8 mouse cellular contexts compared by ENCODE assay signal in the genomic region with DNA sequence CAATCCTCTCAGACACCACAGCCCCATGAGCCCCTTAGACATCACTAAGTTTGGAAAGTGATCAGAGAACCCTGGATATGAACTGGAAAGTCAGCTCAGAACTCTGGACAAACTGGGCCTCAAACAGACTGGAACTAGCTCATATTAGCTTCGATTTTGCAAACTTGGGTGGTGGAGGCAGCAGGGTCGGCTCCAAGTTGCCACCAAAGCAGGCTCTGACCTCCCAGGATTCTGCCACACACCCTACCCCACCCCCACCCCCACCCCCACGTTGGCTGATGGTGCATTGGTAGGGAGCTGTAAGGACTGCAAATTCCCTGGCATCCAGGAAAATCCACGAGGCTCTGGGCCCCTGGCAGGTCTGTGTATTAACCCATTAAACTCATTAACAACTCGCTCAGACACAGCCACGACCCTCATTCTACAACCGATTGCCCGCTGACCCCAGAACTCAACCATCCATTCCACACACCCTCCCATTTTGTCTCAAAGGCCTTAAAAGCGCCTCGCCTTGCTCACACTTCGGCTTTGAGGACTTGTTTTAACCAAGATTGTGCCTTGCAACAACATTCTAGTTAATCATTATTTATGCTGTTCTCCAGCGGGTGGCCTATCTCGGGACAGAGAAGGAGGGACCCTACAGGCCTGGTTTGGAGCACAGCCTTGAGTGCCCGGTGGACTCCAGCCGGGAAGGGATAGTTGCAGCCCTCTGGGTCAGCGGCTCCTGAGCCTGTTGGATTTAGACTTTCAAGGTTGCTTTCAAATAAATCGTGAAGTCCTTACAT. TPM values are rescaled to one million over a fixed set of nuclear protein-coding genes. Genes with fewer than 3 reads are reported as not detected.
DNase-seq lines count a peak whose midpoint lies in the region; ATAC-seq and TF ChIP-seq lines count a peak whose summit lies in the region.

No protein-coding gene starts in this region.

- H3K9me3 ChIP-seq in ES-Bruce4 (replicated peaks; ENCODE audit: control insufficient read depth, insufficient read depth, low read length, poor library complexity, severe bottlenecking), result no peaks in the 10 kb centered on the region
- H3K9me3 ChIP-seq in embryonic facial prominence, embryonic 14.5 days (ENCODE audit: control insufficient read depth, low read length), result no peaks in the 10 kb centered on the region
- no peaks in the 10 kb centered on the region for H3K9me3 ChIP-seq in liver, embryonic 16.5 days (replicated peaks; ENCODE audit: control insufficient read depth, low read length)

- H3K27ac ChIP-seq in ES-Bruce4 (ENCODE audit: insufficient read depth, low read length), result no peak overlapping the region
- no peak overlapping the region for H3K27ac ChIP-seq in embryonic facial prominence, embryonic 14.5 days (replicated peaks; ENCODE audit: low read depth, low read length)
- H3K27ac ChIP-seq in kidney, adult 2 months (ENCODE audit: insufficient read depth, low read depth, low read length), result peak overlapping the region; percentile 72
- peak overlapping the region; percentile 53 for H3K27ac ChIP-seq in liver, embryonic 16.5 days (ENCODE audit: low read length)

- no peaks in the 10 kb centered on the region for H3K36me3 ChIP-seq in ES-Bruce4 (ENCODE audit: control insufficient read depth, insufficient read depth, low read length, poor library complexity, severe bottlenecking)
- no peaks in the 10 kb centered on the region for H3K36me3 ChIP-seq in embryonic facial prominence, embryonic 14.5 days (ENCODE audit: control insufficient read depth, insufficient read depth, low read length)
- no peaks in the 10 kb centered on the region for H3K36me3 ChIP-seq in kidney, adult 2 months (ENCODE audit: control insufficient read depth, insufficient read depth, low read length)
- no peaks in the 10 kb centered on the region for H3K36me3 ChIP-seq in liver, embryonic 16.5 days (ENCODE audit: control insufficient read depth, insufficient read depth)

- DNase-seq in embryonic facial prominence, embryonic 14.5 days (ENCODE audit: low spot score), result no peak
- peak; percentile 83 for DNase-seq in kidney, adult 2 months
- DNase-seq in urinary bladder, postnatal 25 days (ENCODE audit: low spot score), result no peak
- DNase-seq in cerebellum, adult 9-10 months, result no peak
- DNase-seq in B cell, adult 2 months, result no peak
- no peak for DNase-seq in layer of hippocampus, postnatal 10 days (ENCODE audit: low spot score in 2 of 2)

- no peak for TF ChIP-seq EP300 in ES-Bruce4 (IDR thresholded peaks at IDR 0.05; ENCODE audit: insufficient read depth, low read depth, low read length)

- peaks cover 21% of the 10 kb centered on the region for H3K27me3 ChIP-seq in ES-Bruce4 (ENCODE audit: control insufficient read depth, insufficient read depth, low read length, poor library complexity, severe bottlenecking)
- H3K27me3 ChIP-seq in embryonic facial prominence, embryonic 14.5 days (replicated peaks; ENCODE audit: control insufficient read depth, insufficient read depth, low read length), result peaks cover 41% of the 10 kb centered on the region
- H3K27me3 ChIP-seq in kidney, adult 2 months (replicated peaks; ENCODE audit: control insufficient read depth, insufficient read depth, low read length), result 0 out of 2 replicates have a peak, but pooled peaks cover 2% of the 10 kb centered on the region
- H3K27me3 ChIP-seq in liver, embryonic 16.5 days (ENCODE audit: control insufficient read depth, insufficient read depth, low read depth, low read length), result peaks cover 66% of the 10 kb centered on the region

- no peak for TF ChIP-seq POLR2A in ES-Bruce4 (IDR thresholded peaks at IDR 0.05; ENCODE audit: insufficient read depth, low read length)
- no peak for TF ChIP-seq POLR2A in kidney, adult 2 months (IDR thresholded peaks at IDR 0.05; ENCODE audit: low read depth, low read length)

- H3K9ac ChIP-seq in ES-Bruce4 (ENCODE audit: low read depth, poor library complexity, severe bottlenecking), result peak overlapping the region; percentile 71
- H3K9ac ChIP-seq in embryonic facial prominence, embryonic 14.5 days (ENCODE audit: low read depth, low read length), result peak overlapping the region; percentile 79
- peak overlapping the region; percentile 6; the same call in 1 of the 2 replicates for H3K9ac ChIP-seq in liver, embryonic 16.5 days (ENCODE audit: low read depth, low read length)

- H3K4me1 ChIP-seq in ES-Bruce4 (ENCODE audit: control insufficient read depth, insufficient read depth, low read length), result peaks cover 2% of the 10 kb centered on the region
- H3K4me1 ChIP-seq in embryonic facial prominence, embryonic 14.5 days (ENCODE audit: control insufficient read depth, insufficient read depth, low read length), result peaks cover 17% of the 10 kb centered on the region
- H3K4me1 ChIP-seq in kidney, adult 2 months (ENCODE audit: control insufficient read depth, insufficient read depth, low read length), result peaks cover 2% of the 10 kb centered on the region; the same call in 1 of the 2 replicates
- H3K4me1 ChIP-seq in liver, embryonic 16.5 days (ENCODE audit: control insufficient read depth, low read depth, low read length), result peaks cover under 1% of the 10 kb centered on the region

- H3K4me3 ChIP-seq in ES-Bruce4 (ENCODE audit: low read depth, low read length), result peak overlapping the region; percentile 80; the same call in 1 of the 2 replicates
- peak overlapping the region; percentile 72 for H3K4me3 ChIP-seq in embryonic facial prominence, embryonic 14.5 days (ENCODE audit: low read depth, low read length)
- H3K4me3 ChIP-seq in kidney, adult 2 months (ENCODE audit: insufficient read depth, low read depth, low read length), result no peak overlapping the region
- peak overlapping the region; percentile 65 for H3K4me3 ChIP-seq in liver, embryonic 16.5 days (ENCODE audit: low read depth, low read length)

- 36% methylated on average over 17 of the region's 17 CpGs for whole genome bisulfite sequencing in embryonic facial prominence, embryonic 14.5 days
- WGBS in kidney, adult 2 months, result 36% methylated on average over 17 of the region's 17 CpGs
- 24% methylated on average over 17 of the region's 17 CpGs for WGBS in liver, embryonic 16.5 days (ENCODE audit: insufficient replicate concordance)

- ATAC-seq in embryonic facial prominence, embryonic 14.5 days (ENCODE audit: low read depth), result no peak
- peak; percentile 28 for ATAC-seq in liver, embryonic 16.5 days (ENCODE audit: low read depth)

- H3K4me2 ChIP-seq in embryonic facial prominence, embryonic 14.5 days (ENCODE audit: low read depth, low read length), result peak overlapping the region; percentile 92
- H3K4me2 ChIP-seq in liver, embryonic 16.5 days (ENCODE audit: low read depth, low read length), result peak overlapping the region; percentile 24

- no peak for TF ChIP-seq CTCF in ES-Bruce4 (IDR thresholded peaks at IDR 0.05; ENCODE audit: low read depth, low read length)
- TF ChIP-seq CTCF in kidney, adult 2 months (conservative IDR thresholded peaks at IDR 0.05; ENCODE audit: insufficient read depth, insufficient read length, low read depth, low read length), result no peak

RNA-seq across cellular contexts. Expression of gene Hs3st3b1, which starts 3.6 kb away (rescaled TPM):
- 8.4 and 9.6 TPM in 2 replicates for polyA plus RNA-seq in ES-Bruce4 (2011; ENCODE audit: insufficient read depth, insufficient read length, low read depth, missing spikeins)
- polyA plus RNA-seq in embryonic facial prominence, embryonic 14.5 days (2014; fragmentation: Nextera tagmentation; extraction: Ambion mirVana), result 10.9 and 12.1 TPM in 2 replicates
- polyA plus RNA-seq in kidney, adult 2 months (2012; rRNA removed), result 6.7 and 7.2 TPM in 2 replicates
- 14.5 and 15.5 TPM in 2 replicates for polyA plus RNA-seq in liver, embryonic 16.5 days (2015; fragmentation: Nextera tagmentation; extraction: Ambion mirVana)
- total RNA-seq in layer of hippocampus, postnatal 10 days (2021), result under 1 TPM; 0.39 to 0.74 TPM

Comparison
In these comparisons a context has a peak if more than half of its experiments do, and no peak if none do; other contexts are left out.
1. H3K27ac ChIP-seq: peak in kidney, adult 2 months (single experiment) and liver, embryonic 16.5 days (single experiment); none in ES-Bruce4 (single experiment) and embryonic facial prominence, embryonic 14.5 days (single experiment).
2. H3K9ac ChIP-seq: peak in every context shown above with its lines; median percentile 79 in embryonic facial prominence, embryonic 14.5 days; 71 in ES-Bruce4; 6 in liver, embryonic 16.5 days.